Mouse (Mus musculus) frontal cortex, postnatal 36 days (tissue): ENCODE results near the gene Mthfr.
A peak's percentile ranks its signal among the peaks of the same experiment; 100 is the strongest.
"Not testable (repeated sequence)": the region's sequence is repeated elsewhere in the genome, so short reads cannot be mapped to it uniquely, and the experiment has no call there.

ENCODE experiments used
- DNase-seq, 2 experiments: peaks; one replicate each; pipeline ENCODE4 v3.0.0; 2022; ENCODE audit warnings: low spot score in 2 of 2

The Mthfr gene

GRCm38 (mm10) chr4:148040029-148040830 lies 1.4 kb downstream of the Mthfr start:
- no peak for DNase-seq

DNA sequence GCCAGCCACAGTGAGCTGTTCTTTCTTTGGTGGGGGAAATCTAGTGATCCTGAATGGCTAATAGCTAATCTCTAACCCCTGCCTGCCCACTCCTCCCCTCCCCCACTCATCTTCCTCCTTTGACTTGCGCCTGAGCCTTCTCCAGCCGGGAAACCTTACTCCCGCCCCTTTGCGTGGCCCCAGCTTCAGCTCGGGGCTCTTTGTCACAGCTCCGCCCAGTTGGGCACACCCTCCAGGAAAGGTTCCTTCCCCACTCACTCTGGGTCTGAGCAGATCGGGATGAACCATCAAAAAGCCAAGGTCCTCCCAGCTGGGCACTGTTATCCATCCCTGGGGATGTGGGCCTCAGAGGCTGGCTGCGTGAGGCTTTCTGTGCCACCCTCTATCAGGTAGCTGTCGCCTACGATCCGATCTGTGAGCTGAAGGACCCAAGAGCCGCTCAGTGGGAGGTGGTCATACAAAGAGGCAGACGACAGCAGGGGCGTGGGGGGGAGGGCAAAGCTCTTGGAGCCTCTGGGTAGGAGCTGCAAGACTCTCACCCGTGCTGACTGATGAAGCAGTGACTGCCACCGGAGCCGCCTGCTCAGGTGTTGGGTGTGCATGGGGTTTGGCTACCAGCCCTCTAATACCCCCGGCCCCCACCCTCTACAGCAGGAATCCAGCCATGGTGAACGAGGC lies 2.2 kb downstream of the Mthfr start:
- peak; percentile 44 to 47 for DNase-seq

DNA sequence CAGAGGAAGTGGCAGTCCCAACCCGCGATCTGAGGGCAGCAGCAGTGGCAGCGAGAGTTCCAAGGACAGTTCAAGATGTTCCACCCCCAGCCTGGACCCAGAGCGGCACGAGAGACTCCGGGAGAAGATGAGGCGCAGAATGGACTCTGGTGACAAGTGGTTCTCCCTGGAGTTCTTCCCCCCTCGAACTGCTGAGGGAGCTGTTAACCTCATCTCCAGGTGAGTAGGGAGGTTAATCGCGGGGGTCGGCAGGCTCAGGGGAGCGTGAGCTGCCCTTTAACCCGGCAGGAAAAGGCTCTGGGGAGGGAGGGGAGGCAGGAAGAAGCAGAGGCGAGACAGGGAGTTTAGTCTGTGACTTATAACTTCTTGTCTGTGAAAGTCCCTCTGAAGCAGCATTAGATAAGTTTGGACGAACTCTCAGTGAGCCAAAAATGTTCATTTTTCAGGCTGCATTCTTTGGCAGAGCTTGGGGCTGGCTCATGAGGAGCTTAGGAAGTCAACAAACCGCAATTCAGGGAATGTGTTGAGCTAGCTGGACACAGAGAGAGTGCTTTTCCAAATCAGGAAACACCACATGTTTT lies 2.8 kb downstream of the Mthfr start:
- peak in 1 of 2 experiments; percentile 39 for DNase-seq

DNA sequence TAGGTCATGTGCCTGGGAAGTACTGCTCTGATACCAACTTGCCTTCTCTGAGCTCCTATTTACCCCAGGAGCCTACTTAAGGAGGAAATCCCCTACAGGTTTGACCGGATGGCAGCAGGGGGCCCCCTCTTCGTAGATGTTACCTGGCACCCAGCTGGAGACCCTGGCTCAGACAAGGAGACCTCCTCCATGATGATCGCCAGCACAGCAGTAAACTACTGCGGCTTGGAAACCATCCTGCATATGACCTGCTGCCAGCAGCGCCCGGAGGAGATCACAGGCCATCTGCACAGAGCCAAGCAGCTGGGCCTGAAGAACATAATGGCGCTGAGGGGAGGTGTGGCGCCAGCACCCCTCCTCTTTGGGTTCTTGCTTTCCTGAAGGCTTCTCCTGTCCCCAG lies 4.5 kb downstream of the Mthfr start:
- not testable (repeated sequence) for DNase-seq

GRCm38 (mm10) chr4:148044113-148044512 lies 5.2 kb downstream of the Mthfr start:
- DNase-seq, result no peak

GRCm38 (mm10) chr4:148046450-148047031 lies 7.7 kb downstream of the Mthfr start:
- no peak for DNase-seq

DNA sequence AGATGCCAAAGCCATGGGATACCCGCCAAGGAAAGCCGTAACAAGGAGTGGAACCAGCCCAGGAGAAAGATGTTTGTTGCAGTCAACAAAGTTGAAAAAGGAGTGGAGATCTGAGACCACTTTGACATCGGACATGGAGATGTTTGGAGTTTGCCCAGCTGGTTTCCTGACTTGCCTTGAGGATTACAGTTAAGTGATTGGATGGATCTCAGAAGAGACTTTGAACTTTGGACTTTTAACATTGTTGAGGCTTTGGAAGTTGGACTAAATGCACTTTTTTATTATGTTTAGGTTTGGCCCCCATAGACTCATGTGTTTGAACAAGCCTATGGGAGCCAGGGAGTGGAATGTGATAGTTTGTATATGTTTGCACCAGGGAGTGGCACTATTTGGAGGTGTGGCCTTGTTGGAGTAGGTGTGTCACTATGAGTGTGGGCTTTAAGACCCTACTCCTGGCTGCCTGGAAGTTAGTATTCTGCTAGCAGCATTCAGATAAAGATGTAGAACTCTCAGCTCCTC lies 11.6 kb downstream of the Mthfr start:
- not testable (repeated sequence) for DNase-seq

DNA sequence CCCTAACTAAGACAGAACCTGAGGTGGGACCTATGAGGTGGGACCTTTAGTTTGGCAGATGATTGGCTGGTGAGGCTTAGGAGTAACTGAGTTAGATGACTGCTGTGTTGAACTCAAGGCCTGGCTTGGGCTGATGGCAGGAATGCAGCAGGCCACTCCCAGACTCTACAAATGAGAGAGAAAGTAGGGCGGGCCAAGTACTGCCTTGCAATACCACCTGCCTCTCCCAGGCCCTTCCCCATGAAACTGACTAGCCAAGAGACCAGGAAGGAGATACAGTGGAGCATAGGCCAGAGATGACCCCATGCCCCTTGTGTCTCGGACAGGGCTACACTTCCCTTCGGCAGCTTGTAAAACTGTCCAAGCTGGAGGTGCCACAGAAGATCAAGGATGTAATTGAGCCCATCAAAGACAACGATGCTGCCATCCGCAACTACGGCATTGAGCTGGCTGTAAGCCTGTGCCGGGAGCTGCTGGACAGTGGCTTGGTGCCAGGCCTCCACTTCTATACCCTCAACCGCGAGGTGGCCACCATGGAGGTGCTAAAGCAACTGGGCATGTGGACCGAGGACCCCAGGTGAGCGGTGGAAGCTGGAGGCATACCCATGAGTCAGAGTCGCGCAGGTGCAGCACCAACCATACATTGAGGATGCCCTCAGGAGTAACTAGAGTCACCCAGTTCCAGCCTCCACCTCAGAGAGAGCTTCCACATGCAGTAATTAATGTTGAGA lies 12.3 kb downstream of the Mthfr start:
- DNase-seq, result no peak

- DNase-seq, result no peak
These were observed 13.0 kb downstream of the Mthfr start for GRCm38 (mm10) chr4:148051886-148052285.

GRCm38 (mm10) chr4:148052976-148053375 lies 14.1 kb downstream of the Mthfr start:
- no peak for DNase-seq

- DNase-seq, result peak; percentile 78 to 88
These were observed 14.6 kb downstream of the Mthfr start for GRCm38 (mm10) chr4:148053417-148053920.

DNA sequence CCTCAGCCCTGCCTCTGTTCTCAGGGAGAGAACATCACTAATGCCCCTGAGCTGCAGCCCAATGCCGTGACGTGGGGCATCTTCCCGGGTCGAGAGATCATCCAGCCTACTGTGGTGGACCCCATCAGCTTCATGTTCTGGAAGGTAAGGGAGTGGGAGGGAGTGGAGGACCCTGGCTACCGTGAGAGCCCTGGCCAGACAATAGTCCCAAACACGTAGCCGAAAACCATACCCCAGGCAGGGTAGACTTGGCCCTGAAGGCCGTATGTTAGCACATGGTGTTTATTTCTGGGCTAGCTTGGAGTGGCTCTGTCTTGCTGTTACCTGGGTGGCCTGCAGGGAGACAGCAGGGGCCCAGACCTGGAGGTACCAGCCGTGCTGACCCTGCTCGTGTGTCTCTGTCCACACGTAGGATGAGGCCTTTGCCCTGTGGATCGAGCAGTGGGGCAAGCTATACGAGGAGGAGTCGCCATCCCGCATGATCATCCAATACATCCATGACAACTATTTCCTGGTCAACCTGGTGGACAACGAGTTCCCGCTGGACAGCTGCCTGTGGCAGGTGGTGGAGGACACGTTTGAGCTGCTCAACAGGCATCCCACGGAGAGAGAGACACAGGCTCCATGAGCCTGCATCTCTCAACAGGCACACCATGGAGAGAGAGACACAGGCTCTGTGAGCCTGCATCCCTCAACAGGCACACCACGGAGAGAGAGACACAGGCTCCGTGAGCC lies 16.3 kb downstream of the Mthfr start:
- no peak for DNase-seq

DNA sequence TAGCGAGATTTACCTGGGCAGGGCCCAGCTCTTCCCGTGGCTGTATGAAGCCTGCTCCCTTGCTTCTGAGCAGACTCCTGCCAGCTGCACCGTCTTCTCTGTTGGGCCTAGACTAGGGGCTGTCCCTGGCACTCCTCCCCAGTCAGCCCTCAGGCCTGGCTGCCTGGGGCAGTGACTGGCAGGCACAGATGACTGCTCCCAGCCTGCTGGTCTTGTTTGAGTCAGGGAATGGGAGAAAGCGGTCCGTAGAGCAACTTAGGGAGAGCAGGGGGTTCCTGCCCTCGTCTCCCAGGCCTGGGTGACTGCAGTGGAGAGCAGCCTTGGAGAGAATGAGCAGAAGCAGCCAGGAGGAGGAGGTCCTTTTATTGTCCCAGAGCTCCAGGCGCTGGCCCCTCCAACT lies 17.4 kb downstream of the Mthfr start:
- no peak for DNase-seq

DNA sequence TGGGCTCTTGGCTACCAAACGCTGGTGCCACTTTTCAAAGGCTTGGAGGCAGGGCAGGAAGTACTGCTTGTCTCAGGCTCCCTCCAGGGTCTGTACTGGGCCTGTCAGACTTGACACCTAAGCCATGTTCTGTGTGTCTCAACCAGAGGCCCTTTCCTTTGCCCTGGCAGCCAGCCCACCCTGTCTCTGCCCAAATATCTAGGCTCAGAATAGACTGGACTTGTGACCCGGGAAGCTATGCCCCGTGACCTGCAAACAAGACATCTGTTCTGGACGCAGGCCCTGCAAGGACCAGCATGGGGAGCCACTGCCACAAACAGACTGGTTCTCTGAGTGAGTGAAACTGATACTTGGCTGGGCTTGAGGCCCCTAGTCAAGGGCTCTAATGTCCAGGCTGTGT lies 17.9 kb downstream of the Mthfr start:
- no peak for DNase-seq

- DNase-seq, result no peak
These were observed 18.9 kb downstream of the Mthfr start for GRCm38 (mm10) chr4:148057661-148058209.

GRCm38 (mm10) chr4:148058218-148058819 lies 19.4 kb downstream of the Mthfr start:
- no peak for DNase-seq

DNA sequence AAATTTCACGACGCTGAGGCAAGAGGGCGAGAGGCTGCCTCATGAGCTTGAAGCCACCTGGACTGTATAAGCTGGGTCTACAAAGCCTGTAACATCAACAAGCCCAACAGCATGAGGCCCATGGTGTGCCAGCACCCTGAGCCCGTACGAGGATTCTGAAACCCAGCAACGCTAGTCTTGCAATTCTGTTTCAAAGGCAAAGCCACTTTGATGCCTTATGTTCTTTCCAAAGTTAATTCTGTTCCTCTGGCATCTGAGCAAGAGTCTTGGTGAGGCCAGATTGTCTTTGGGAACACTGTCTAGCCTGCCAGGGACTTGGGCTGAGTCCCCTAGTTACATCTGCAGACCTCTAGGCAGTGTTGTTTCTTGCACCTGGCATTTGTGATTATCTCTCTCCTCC lies 20.1 kb downstream of the Mthfr start:
- peak in 1 of 2 experiments; percentile 31 for DNase-seq

DNA sequence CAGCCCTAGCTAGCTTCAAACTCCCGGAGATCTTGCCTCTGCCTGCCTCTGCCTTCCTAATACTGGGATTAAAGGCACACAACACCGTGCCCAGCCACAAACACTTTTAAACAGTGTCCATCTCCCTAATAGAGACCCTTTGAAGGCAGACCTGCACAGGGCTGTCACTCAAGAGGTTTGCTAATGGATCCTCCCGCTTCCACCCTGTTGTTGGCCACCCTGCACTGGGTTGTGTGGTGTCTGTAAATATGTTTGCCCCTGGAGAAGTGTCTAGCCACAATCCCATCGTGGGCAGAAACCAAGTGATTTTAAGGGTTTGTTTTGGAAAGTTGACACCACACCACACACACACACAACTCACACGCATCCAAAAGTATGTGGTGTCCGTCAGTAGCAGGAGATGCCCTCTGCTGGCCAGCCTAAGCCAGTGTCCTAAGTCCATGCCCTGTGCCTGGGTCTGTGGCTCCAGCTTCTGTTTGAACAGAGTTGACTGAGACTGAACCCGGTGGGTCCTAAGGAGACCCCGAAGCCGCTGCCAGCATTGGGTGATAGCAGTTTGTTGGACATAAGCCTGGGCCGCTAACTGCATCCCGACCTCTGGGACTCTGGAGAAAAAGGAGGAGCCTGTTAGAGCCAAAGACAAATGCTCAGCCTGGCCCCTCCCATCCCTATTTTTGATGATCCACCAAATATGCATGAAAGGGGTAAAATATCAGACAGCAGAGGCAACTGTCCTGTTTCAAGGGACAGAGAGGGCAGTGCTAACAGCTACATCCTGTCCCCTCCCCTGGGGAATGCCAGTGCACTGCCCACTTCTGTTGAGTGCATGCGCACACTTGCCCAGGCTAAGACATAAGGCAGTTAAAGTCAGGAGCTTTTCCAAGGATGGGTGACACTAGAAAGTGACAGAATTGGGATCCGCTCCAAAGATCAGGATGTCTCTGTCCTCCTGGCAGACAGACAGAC lies 21.5 kb downstream of the Mthfr start:
- no peak for DNase-seq

DNA sequence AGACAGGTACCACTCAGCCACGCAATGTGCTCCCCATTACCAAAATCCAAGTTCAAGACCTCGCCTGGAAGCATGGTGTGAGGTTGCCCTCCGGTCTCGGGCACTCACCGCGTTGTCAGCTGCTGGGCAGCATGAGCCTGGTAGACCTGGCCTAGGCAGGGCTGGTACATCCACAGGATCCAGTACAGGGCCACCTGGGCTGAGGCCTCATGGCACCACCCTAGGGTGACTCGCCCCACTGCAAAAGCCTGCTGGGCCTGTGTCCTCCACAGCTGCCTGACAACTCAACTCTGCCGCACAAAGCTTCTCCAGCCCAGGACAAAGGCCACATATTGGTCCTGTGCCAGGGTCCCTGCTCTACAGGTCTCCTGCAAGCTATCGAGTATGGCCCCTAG lies 22.2 kb downstream of the Mthfr start:
- DNase-seq, result no peak
